Mouse (Mus musculus): Measurements from ENCODE around the gene Tmem60.

DNA sequence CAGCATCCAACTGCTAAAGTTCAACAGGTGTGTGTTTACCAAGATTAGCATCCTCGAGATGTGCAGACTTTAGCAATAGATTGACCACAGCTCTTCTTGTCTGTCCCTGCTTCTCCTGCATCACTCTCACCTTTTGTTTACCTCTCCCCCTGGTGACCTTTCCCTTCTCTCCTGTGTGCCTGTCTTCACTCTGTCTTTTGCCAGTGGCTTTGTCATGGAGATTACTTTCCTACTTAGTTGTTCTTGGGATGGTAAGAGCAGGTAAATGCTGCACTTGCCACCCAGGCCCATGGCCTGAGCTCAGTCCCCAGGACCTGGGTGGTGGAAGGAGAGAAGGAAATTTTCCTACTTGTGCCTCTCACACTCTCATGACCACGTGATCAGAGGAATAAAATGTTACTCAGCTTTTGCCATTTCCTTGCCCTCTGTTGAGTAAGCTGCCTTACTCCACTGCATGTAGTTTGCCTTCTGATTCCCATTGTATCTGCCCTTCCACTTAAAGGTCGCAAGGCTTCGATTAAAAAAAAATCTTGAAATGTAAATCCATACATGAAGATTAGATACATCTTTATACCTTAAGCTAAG is 2.1 kb downstream of the Tmem60 start:
- TF ChIP-seq CTCF (IDR thresholded peaks at IDR 0.05; ENCODE audit: low read depth, low read length): no peak
- no peak for TF ChIP-seq TAL1 (conservative IDR thresholded peaks at IDR 0.05; ENCODE audit: low read depth, low read length)
- TF ChIP-seq POLR2AphosphoS5 (IDR thresholded peaks at IDR 0.05; ENCODE audit: insufficient replicate concordance, low read depth, low read length): no peak
